ENCODE assay signal across 8 mouse cellular contexts in the genomic region with DNA sequence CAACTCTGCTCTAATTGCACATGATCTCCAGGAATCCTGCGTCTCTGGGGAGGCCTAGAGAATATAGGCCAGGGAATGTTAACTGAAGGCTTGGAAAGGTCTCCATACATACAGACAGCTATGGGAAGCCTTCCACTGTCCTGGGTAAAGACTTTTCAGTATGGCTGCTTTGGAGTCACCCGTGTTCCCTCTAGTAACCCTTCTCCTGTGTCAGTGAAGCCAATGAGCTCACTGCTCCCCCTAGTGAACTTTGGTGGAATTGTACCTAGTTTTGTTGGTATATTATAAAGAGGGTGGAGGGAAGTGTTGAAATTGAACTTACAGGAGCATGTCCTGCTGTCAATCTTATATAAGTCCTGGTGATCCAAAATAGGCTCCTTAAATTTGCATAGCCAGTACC.
DNase-seq lines count a peak whose midpoint lies in the region; ATAC-seq and TF ChIP-seq lines count a peak whose summit lies in the region.

No protein-coding gene starts in this region.

- TF ChIP-seq CTCF in heart, adult 2 months (IDR thresholded peaks at IDR 0.05): peak; percentile 90
- TF ChIP-seq CTCF in lung, embryonic 14.5 days (IDR thresholded peaks at IDR 0.05; ENCODE audit: low read depth): peak; percentile 71

- H3K9me3 ChIP-seq in heart, embryonic 12.5 days (replicated peaks): no peaks in the 10 kb centered on the region
- no peaks in the 10 kb centered on the region for H3K9me3 ChIP-seq in forebrain, embryonic 16.5 days (ENCODE audit: control insufficient read depth, low read length)
- no peaks in the 10 kb centered on the region for H3K9me3 ChIP-seq in lung, embryonic 14.5 days (ENCODE audit: low read depth, low read length)
- no peaks in the 10 kb centered on the region for H3K9me3 ChIP-seq in midbrain, embryonic 15.5 days

- no peak overlapping the region for H3K4me3 ChIP-seq in heart, adult 2 months
- H3K4me3 ChIP-seq in heart, embryonic 12.5 days: no peak overlapping the region
- H3K4me3 ChIP-seq in forebrain, embryonic 16.5 days (replicated peaks; ENCODE audit: low read length): no peak overlapping the region
- H3K4me3 ChIP-seq in lung, embryonic 14.5 days (ENCODE audit: low read depth, low read length): no peak overlapping the region
- H3K4me3 ChIP-seq in midbrain, embryonic 15.5 days: no peak overlapping the region

- intact Hi-C loops in heart, adult 2 months (cut with DNase I): loop anchor here (2.0 to 5.0 kb wide), 3 partner anchors 166 to 1043 kb away; no protein-coding TSS in a partner anchor
- intact Hi-C loops in gastrocnemius, postnatal 36 days (cut with DNase I): loop anchor here (5.0 kb wide), 2 partner anchors 172 to 558 kb away; no protein-coding TSS in a partner anchor

- no peaks in the 10 kb centered on the region for H3K27me3 ChIP-seq in heart, adult 2 months (ENCODE audit: control insufficient read depth, insufficient read depth, low read length)
- no peaks in the 10 kb centered on the region for H3K27me3 ChIP-seq in heart, embryonic 12.5 days (replicated peaks)
- H3K27me3 ChIP-seq in forebrain, embryonic 16.5 days (replicated peaks; ENCODE audit: control insufficient read depth, insufficient read depth, low read length): no peaks in the 10 kb centered on the region
- H3K27me3 ChIP-seq in lung, embryonic 14.5 days (ENCODE audit: insufficient read depth, low read length): no peaks in the 10 kb centered on the region
- no peaks in the 10 kb centered on the region for H3K27me3 ChIP-seq in midbrain, embryonic 15.5 days (replicated peaks)

- DNase-seq in heart, adult 2 months: no peak
- peak; percentile 70 for DNase-seq in 416B (ENCODE audit: low read depth)
- DNase-seq in lung, embryonic 14.5 days: peak; percentile 80
- no peak for DNase-seq in gastrocnemius, postnatal 36 days

- no peaks in the 10 kb centered on the region for H3K79me2 ChIP-seq in heart, adult 2 months (replicated peaks; ENCODE audit: control insufficient read depth, insufficient read depth, low read length)

- no peaks in the 10 kb centered on the region for H3K4me1 ChIP-seq in heart, adult 2 months (ENCODE audit: control insufficient read depth, insufficient read depth, low read length)
- H3K4me1 ChIP-seq in heart, embryonic 12.5 days (replicated peaks): no peaks in the 10 kb centered on the region
- no peaks in the 10 kb centered on the region for H3K4me1 ChIP-seq in forebrain, embryonic 16.5 days (replicated peaks; ENCODE audit: control insufficient read depth, insufficient read depth, low read length)
- no peaks in the 10 kb centered on the region for H3K4me1 ChIP-seq in lung, embryonic 14.5 days (ENCODE audit: insufficient read depth)
- H3K4me1 ChIP-seq in midbrain, embryonic 15.5 days: no peaks in the 10 kb centered on the region

- TF ChIP-seq POLR2A in heart, adult 2 months (IDR thresholded peaks at IDR 0.05; ENCODE audit: insufficient read depth, low read depth, low read length): no peak

- H3K27ac ChIP-seq in heart, adult 2 months: no peak overlapping the region
- no peak overlapping the region for H3K27ac ChIP-seq in heart, embryonic 12.5 days (ENCODE audit: poor library complexity, severe bottlenecking)
- H3K27ac ChIP-seq in forebrain, embryonic 16.5 days (ENCODE audit: low read length): no peak overlapping the region
- H3K27ac ChIP-seq in lung, embryonic 14.5 days (ENCODE audit: low read depth): no peak overlapping the region
- H3K27ac ChIP-seq in midbrain, embryonic 15.5 days: no peak overlapping the region

- 48% methylated on average over 2 of the region's 2 CpGs for WGBS in heart, adult 2 months
- 49% methylated on average over 2 of the region's 2 CpGs for WGBS in heart, embryonic 12.5 days
- 58% methylated on average over 2 of the region's 2 CpGs for WGBS in forebrain, embryonic 16.5 days
- 55% methylated on average over 2 of the region's 2 CpGs for WGBS in lung, embryonic 14.5 days
- WGBS in midbrain, embryonic 15.5 days: 59% methylated on average over 2 of the region's 2 CpGs

- TF ChIP-seq EP300 in heart, adult 2 months (IDR thresholded peaks at IDR 0.05; ENCODE audit: insufficient read depth, low read depth, low read length): no peak

- no peak overlapping the region for H3K4me2 ChIP-seq in heart, embryonic 12.5 days
- H3K4me2 ChIP-seq in forebrain, embryonic 16.5 days (ENCODE audit: low read length): no peak overlapping the region
- H3K4me2 ChIP-seq in lung, embryonic 14.5 days: no peak overlapping the region
- no peak overlapping the region for H3K4me2 ChIP-seq in midbrain, embryonic 15.5 days

- ATAC-seq in heart, embryonic 12.5 days (ENCODE audit: insufficient number of reproducible peaks, low FRiP score): no peak
- peak; percentile 69 for ATAC-seq in activated CD4-positive, CD25-positive, alpha-beta regulatory T cell, adult 4 months
- peak; percentile 15; the same call in 1 of the 2 replicates for ATAC-seq in forebrain, embryonic 16.5 days
- ATAC-seq in lung, embryonic 14.5 days (ENCODE audit: insufficient read depth): no peak
- ATAC-seq in midbrain, embryonic 15.5 days (replicated peaks): no peak

- no peaks in the 10 kb centered on the region for H3K36me3 ChIP-seq in heart, adult 2 months (ENCODE audit: control insufficient read depth, insufficient read depth, low read length)
- no peaks in the 10 kb centered on the region for H3K36me3 ChIP-seq in heart, embryonic 12.5 days
- no peaks in the 10 kb centered on the region for H3K36me3 ChIP-seq in forebrain, embryonic 16.5 days (ENCODE audit: control insufficient read depth, insufficient read depth)
- no peaks in the 10 kb centered on the region for H3K36me3 ChIP-seq in lung, embryonic 14.5 days (ENCODE audit: insufficient read depth)
- no peaks in the 10 kb centered on the region for H3K36me3 ChIP-seq in midbrain, embryonic 15.5 days (replicated peaks)

- H3K9ac ChIP-seq in heart, adult 2 months (ENCODE audit: low read depth, low read length): no peak overlapping the region
- H3K9ac ChIP-seq in heart, embryonic 12.5 days: no peak overlapping the region
- H3K9ac ChIP-seq in forebrain, embryonic 16.5 days (replicated peaks; ENCODE audit: low read depth, low read length): no peak overlapping the region
- H3K9ac ChIP-seq in lung, embryonic 14.5 days: no peak overlapping the region
- no peak overlapping the region for H3K9ac ChIP-seq in midbrain, embryonic 15.5 days

Comparison
In these comparisons a context has a peak if more than half of its experiments do, and no peak if none do; other contexts are left out.
1. DNase-seq: peak in 416B (single experiment) and lung, embryonic 14.5 days (single experiment); none in heart, adult 2 months (0 of 2) and gastrocnemius, postnatal 36 days (0 of 2).
2. ATAC-seq: peak in activated CD4-positive, CD25-positive, alpha-beta regulatory T cell, adult 4 months (single experiment) and forebrain, embryonic 16.5 days (single experiment); none in heart, embryonic 12.5 days (single experiment), lung, embryonic 14.5 days (single experiment) and midbrain, embryonic 15.5 days (single experiment).